Mouse (Mus musculus) CD8-positive naive resting alpha-beta T cell, adult 2 months (primary cell): Measurements from ENCODE around the gene Nlgn1.

Experiments used
- DNase-seq, 2 experiments: peaks; one replicate each; pipeline ENCODE4 v3.0.0; 2022; ENCODE audit warnings: low read depth in 2 of 2, low spot score in 2 of 2

Nlgn1 gene

DNA sequence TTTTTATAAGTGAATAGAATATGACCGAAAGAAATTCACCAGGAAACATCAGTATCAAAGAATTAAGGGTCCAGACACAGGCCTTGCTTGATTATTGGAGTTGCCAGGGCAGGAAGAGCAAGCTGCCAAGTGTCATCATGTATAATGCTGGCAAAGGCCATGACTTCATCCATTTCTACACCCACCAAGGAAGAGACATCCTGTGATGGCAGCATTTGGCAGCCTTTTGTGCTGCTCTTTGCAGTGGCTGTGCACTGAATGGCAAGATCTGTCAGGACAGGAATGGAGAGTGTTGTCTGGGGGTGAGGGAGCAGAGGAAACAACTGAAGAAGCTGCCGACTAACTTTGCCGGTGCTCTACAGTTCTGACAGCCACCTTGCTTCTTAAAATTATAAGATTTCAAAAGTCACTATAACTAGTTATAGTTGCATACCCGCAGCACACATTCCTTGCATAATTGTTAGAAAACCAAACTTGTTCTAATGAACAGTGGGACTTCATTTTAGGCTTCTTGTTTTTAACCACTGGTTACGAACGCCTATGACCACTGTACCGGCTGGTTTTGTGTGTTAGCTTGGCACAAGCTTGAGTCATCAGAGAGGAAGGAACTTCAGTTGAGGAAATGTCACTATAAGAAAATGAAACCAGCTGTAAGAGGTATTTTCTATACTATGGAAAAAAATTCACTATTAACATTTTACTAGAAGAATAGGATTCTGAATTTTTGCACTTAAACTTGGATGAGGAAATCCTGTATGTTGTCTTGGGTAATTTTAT, 487.4 kb downstream of the Nlgn1 start:
- no peak for DNase-seq

DNA sequence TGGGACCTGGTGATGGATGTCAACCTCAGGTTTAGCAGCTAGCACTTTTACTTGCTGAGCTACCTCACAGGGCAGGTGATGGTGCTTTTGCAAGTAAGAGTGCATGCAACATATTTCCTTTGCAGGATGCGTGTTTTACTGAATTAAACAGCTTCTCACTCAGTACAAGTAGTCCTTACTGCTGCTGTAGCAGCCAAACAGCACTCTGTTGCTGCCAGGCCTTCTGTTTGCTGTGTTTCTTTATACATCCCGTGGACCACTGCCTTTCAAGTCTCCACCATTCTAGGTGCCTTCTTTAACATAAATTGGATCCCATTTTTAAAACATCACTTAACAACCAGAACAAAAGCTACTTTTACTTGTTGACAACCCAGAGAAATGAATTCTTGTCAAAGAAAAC, 502.0 kb downstream of the Nlgn1 start:
- no peak for DNase-seq

DNA sequence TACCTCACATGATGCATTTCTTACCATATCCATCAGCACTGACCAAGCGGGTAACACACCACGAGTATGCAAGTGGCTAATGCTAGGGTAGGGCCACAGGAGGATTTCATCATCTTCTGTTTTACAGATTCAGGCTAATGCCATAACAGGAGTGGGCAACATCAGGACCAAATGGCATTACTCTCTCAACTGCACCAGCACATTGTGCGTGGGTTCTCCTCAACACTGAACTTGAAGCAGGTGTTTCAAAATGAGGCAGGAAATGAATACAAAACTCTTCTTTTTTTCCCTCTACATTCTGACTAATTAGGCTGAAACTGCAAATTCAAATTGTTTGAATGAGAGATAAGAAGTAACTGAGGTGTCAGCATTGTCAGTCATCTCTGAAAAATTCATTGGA, 518.9 kb downstream of the Nlgn1 start:
- no peak for DNase-seq

DNA sequence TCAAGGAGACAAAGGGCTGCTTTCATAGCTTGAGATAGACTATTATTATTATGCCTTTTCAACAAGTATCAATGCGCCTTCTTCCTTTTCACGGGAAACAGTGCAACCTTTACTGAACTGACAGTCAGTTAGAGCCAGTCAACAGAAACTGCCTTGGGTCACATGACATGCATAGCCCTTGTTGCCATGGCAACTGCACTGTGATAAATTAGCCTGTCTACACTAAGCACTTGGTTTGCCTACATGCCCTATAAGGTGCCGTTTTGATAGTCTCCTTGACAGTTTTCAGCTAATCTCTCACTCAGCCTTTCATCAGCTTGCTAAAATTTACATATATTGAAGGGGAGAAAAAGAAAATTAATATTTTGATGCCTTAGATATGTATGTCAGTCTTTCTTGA, 524.7 kb downstream of the Nlgn1 start:
- DNase-seq: no peak

DNA sequence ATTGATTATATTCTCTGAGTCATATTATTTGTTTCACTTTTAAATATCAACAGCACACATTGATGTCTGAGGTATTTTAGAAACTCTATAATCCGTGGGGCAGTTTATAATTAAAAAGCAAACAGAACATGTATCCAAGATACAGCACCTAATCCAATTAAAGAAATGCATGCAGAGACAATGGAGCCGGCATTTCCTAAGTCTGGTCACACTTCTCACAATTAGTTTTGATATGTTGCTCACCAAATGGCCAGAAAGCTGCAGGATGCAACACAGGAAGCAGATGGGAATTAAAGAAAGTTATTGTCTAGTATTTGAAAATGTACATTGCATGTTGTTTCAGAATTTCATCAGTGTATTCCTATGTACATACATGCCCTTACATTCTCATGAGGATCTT, 550.6 kb downstream of the Nlgn1 start:
- DNase-seq: no peak

DNA sequence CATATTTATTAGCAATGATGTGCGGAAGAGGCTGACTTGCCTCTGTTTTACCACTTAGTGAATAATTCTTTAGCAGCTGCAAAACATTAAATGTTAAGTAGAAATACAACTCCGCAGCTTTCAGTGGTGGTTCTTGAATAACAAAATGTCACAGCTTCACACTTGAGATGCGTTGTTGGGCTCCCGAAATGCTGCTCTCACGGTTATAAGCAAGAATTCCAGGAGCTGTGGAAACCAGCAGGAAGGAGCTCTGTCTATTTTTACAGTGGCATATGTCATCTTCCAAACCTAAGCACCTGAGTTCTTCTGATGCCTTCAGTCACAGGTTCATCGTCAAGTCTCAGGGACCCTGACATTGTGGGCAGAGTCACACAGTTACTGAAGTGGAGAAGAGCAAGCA, 556.8 kb downstream of the Nlgn1 start:
- DNase-seq: no peak

DNA sequence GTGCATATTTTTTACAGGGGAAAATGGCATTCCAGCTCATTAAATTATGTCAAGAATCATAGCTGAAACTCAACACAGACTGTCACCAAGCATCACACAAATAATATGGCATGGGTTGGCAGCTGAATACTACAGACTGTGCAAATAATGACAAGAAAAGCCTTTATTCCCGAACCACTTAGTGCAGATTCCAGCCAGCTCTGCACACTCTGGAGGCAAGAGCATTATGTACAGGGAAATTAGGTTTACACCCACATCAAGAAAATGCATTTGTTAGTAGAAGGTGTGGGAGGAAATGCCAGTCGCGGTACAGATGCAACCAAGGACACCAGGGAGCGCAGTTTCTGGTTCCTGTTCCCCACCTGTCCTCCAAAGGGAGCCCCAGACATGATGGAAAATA, 558.4 kb downstream of the Nlgn1 start:
- DNase-seq: no peak

DNA sequence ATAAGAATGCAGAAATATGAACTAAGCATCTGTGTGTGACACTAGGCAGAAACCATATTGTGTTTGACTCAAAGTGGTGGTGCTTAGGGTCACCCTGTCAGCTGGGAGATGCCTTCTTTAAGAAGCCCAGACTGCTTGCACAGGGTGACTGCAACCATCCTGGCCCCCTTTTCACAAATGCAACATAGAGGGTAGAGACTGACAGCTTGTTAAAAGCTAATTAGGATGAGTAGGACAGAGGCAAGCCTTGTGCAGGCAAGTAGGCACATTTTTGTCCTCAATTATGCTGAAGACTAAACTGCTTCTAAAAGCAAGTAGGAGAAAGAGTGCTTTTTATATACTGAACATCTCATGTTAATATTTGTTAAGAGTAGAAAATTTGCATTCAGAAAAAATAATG, 558.8 kb downstream of the Nlgn1 start:
- DNase-seq: no peak

DNA sequence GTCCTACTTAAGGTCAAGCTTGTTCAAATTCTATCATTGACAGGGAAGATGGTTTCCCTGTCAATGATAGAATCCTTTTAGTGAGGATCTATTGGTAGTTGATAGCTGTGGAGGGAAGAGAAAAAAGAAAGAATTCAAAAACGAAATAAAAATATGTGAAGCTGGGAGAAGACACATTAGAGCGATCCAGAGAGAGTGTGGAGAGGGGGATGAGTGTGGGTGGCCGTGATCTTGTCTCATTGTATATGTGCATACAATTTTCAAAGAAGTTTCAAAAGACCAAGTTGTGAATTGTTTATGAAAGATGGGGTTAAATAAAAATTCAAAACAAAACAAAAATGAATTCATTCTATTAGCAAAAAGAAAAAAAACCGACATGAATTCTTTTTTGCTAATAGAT, 568.6 kb downstream of the Nlgn1 start:
- DNase-seq: no peak

DNA sequence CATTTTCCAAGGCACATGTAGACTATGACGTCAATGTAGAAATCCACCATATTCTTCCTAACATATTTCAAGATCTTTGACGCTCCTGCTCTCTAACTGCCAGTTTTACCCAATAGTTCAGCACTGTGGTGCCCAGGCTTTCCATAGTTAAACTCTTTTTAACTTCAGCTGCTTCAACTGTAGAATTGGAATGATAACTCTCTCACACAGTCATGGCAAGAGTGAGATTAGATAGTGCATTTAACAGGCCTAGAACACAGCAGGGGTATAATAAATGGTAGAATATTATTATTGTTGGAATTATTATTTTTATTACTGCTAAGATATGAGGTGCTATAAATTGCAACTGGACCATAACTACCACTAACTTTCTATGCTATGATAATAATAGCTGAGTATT, 574.4 kb downstream of the Nlgn1 start:
- DNase-seq: no peak

DNA sequence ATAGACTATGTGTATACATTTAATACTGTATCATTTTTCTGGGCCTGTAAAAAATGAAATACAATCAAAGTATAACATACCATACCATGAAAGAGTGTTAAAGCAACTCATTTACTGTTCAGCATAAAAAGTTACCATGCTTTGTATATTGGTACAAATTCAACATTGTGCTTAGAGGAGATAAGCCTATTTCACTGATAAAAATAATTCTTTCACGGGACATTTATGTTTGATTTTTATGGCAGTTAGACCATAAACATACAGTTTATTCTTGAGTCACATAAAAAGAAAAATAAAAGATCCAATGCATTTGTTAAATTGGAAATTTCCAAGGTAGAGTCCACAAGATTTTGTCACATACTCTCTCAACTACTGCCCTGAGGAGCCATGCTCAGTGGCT, 608.1 kb downstream of the Nlgn1 start:
- DNase-seq: no peak

DNA sequence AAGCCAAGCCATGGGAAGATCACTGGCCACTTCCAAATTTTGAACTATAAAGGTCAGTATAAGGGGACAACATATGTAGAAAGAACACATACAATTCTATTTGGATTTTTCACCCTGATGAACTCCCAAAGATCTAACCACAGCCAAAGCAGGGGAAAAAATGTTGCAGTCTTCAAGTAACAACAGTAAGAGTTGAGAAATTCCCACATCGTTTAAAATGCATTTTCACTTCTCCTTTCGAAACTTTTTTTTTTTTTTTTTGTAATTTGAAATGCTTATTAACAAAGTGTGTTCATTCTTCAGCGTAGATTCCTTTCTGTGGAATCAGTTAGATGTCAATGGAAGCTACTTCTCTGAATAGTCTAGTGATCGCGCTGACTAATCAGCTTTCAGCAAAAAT, 610.8 kb downstream of the Nlgn1 start:
- DNase-seq: no peak

DNA sequence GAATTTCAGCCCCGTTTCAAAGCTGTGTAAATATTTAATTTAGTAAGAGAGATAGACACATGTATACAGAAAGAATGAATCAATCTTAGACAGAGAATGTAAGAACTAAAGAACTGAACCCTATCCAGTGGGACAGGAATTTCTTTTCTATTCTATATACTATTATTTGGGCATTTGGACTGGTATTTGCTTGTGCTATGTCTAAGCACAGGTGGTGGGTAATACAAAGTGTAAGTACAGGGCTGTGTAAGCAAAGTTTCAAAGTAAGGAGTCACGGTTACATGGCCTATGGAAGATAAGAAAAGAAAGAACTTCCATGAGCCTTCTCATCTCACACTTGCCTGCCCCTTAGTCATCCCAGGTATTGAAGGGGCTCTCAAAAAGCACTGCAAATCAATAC, 624.9 kb downstream of the Nlgn1 start:
- no peak for DNase-seq

DNA sequence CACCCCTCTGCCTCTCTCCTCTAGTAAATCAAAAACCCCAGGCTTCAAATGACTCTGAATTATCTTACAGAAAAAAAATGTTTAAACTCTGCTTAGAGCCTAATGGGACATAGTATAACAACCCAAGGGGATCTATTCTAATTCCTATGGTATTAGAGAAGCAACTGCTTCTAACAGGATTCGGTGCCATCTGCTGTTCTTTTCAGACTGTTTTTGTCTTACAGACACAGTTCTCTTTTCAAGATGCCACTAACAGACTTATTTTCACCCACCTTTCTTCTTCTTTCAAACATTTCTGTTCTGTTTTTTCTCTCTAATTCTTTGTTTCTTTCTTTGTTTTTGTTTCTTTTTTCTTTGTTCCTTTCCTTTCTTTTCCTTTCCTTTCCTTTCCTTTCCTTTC, 635.0 kb downstream of the Nlgn1 start:
- DNase-seq: no peak

DNA sequence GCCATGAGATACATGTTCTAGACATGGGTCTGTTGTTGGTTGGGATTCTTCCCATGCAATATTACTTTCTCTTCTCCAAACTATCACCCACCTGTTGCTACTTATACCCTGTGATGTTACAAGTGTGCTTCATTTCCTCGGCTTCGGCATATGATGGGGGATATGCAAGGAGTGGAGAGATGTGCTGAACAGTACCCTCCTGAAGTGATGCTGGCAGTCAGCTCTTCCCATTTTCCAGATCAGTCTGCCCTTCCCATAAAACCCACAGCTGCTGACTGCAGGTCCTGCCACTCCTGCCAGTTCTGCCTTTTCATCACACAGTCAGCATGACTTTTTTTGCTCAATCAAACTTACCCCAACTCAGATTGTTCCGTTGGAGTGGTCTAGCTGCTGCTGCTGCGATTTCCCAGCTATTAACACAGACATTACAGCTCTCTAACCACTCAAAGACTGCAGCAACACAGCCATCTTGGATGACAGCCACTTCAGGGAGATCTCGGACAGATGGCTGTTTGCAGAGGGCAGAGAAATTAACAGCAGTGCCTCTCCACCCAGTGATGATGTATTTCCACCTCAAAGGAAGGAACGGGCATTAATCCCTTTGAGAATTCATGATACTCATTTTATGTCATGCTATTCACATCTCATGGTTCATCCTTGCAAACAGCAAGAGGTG, 643.3 kb downstream of the Nlgn1 start:
- DNase-seq: no peak

DNA sequence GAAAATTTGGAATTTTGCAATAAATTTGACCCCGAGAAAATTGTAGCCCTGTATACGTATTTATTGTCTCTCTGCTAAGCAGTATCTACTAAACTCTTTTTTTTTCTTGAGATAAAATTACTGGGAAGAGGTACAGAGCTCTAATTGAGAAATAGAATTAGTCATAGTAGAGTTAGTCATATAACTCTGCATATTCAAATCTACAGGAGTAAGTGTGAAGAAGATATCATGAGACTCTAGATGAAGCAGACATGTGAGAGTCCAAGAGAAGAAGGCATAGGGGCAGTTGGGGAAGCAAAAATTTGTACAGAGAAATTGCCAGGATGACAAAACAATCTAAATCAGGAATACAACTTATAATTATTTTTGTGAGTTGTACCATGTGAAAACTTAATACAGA, 648.6 kb downstream of the Nlgn1 start:
- DNase-seq: no peak

DNA sequence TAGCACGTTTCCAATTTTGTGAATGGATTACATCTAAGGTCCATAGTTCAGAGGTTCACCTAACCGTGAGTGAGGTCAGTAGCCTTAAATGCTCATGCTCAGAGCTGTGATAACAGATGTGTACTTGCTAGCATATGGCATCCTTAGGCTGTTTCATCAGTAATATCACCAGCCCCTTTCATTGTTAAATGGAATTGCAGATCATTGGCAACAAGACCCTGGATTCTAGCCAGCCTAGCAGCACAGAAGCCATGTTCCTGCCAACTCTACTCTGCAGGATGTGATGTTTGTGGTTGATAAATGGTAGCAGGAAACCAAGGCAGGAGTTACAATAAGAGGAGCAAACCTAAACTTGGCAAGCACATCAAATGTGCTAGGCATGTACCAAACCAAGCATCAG, 652.9 kb downstream of the Nlgn1 start:
- DNase-seq: no peak

DNA sequence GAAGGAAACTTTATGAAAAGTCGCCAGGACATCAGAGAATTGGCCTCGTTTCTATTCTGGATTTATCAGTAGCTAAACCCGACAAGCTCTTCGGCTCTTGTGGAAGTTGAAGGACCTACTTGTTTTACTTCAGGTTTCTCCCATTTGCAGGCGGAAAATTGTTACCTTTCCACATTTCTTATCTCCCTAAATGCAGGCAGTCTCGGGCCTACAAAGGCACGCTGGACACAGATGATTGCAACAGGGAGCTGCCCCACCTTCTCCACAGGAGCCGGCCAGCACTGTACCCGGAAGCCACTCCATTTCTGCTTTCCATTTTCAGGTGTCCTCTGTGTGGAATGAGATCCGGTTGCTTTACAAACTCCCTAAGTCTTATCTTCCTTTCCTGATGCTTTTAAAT, 656.4 kb downstream of the Nlgn1 start:
- no peak for DNase-seq

DNA sequence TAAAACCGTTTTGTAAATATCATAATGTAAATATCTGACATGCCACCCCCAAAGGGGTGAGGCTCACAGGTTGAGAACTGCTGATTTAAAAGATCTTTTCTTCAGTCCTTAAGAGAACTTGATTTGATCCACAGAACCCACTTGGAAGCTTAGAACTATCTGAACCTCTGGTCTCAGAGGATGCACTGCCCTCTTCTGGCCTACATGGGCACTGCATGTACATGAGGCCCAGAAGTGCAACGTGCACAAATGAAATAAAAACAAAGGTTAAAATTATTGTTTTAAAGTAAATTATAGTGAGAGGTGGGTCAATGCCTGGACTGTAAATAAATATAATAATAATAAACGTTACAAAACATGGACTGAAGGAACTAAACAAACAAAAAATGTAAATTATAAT, 657.2 kb downstream of the Nlgn1 start:
- DNase-seq: no peak

DNA sequence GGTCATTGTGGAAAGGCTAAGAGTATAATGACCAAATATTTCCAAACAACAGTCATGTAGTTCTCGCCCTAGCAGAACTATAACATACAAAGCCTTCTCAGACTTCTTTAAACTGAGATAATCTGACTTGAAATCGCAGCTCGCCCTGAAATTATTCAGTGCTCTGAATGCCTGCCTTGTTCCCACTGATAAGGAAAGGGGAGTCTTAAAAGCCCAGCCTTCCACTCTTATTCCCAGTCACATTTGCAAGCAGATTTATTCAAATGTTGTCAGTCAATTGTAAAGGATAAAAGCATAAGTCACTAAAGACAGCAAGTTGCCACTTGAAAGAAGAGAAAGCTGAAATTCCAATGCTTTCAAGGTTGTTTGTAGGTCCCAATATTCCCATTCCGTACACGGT, 658.9 kb downstream of the Nlgn1 start:
- DNase-seq: no peak

DNA sequence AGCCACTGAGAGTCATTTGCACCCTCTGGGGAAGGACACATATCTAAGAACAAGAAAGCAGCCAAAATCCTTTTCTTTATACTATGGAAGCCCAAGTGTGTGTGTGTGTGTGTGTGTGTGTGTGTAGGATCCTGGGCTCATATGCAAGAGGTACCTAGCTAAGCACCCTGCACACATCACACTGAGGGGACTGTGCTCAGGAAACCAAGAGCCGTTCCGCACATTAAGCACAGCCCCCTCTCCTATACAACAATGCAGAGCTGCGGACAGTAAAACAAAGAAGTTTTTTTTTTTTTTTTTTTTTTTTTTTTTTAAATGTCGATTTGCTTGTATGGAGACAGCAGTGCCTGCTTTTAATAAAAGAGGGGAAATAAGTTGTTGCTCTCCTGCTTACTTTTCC, 659.5 kb downstream of the Nlgn1 start:
- no peak for DNase-seq

DNA sequence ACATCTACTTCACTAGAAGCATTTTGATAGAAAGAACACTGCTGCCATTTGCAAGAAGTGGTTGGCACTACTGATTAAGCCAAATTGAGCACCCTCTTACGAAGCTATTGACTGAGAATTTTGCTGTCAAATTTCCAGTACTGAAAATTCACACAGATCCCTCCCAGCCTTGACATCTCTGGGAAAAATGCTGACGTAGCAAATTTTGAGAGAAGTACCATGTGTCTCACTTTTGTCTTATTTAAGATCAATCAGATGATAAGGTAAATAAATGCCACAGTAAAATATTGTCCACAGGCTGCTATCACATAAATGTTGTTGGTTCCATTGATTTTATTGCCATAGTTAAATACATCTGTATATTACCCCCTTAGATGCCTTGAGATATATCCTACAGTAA, 668.8 kb downstream of the Nlgn1 start:
- DNase-seq: no peak

DNA sequence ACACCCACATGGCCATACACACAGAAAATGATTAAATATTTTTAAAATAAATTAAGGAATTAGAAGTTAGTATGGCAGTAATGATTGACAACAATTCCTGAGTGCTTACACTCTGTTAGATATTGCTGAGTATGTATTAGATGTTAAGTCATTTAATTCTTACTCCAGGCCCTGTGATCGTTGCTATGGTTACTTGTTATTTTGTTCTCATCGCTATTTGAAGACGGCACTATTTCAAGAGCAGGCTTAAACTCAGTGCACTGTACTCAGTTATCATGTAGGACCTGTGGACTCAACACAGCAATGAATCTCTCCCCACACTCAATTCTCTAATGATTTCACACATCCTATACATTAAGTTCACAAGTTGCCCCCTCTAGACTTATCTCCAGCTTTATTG, 672.0 kb downstream of the Nlgn1 start:
- DNase-seq: no peak
